Mouse (Mus musculus) MEL-GATA-1-ER (cell line): ENCODE data around the gene Celsr1.

Source experiments
- DNase-seq: peaks from one replicate; pipeline ENCODE4 v3.0.0-alpha.2; 2012; ENCODE audit warnings: low read depth; ENCODE audit errors: extremely low read depth

Gene Celsr1

DNA sequence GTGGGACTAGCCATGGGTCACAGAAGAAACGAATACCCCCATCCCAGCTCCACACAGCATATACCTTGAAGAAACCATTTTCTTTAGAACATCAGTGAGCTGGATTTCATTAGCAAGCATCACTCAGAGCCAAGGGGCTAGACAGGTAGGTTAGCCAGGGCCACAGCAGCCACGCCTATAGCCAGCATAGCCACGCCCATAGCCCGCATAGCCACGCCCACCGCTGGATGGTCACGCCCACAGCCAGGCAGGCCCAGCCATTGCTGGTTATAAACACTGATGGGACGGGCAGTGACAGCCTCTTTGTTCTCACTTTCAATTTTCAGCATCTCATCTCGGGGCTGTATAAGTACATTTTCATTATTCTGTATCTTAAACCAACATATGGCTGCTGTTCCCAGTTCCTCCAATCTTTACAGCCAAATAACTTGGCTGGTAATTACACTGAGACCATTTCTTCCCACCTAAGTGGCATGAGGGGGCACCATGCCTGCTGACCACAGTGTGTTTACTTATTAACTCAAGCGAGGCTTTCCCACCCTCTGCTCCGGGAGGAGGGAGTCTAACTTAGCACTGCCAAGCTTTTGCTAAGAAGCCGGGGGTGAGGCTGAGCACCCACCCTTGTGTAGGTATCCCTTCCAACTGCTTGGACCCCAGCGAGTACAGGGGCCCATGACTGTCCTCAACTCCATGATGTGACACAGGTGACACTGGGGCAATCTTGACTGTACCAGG, 37.4 kb downstream of the Celsr1 start:
- no peak for DNase-seq

DNA sequence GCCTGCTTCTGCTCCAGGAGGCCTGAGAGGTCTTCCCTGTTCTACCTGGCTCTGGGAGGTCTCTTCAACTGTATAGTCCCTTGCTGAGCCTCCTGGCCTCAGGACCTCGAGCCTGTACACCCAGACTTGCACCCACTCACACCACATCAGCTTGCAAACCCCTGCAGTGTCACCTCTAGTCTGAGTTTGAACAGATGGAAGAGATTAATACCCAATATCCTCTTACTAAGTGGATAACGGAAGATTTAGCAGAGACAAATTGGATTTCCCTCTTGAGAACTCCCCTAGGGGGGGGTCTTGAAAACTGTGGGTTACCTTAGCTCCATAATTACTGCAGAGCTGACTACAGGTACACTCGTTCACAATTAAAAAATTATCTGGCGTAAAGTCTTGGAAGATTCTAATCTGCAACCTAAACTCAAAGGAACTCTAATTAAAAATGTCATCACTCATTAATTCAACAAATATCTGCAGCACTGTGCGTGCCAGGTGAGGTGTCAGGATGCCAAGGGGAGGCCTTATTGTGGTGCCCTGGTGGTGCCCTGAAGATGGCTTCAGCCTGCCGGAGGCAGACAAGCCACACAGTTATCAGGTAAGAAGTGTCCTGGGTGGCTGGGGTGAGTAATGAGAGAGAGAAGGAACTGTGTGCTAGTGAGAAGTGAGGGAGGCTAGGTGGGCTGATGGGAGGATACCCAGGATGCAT, 38.5 kb downstream of the Celsr1 start:
- DNase-seq, result no peak

- no peak for DNase-seq
Measured at GRCm38 (mm10) chr15:85993931-85994583, 39.5 kb downstream of the Celsr1 start.

- no peak for DNase-seq
Measured at GRCm38 (mm10) chr15:85993386-85993785, 40.2 kb downstream of the Celsr1 start.

GRCm38 (mm10) chr15:85992125-85992495, 41.5 kb downstream of the Celsr1 start:
- DNase-seq, result no peak

DNA sequence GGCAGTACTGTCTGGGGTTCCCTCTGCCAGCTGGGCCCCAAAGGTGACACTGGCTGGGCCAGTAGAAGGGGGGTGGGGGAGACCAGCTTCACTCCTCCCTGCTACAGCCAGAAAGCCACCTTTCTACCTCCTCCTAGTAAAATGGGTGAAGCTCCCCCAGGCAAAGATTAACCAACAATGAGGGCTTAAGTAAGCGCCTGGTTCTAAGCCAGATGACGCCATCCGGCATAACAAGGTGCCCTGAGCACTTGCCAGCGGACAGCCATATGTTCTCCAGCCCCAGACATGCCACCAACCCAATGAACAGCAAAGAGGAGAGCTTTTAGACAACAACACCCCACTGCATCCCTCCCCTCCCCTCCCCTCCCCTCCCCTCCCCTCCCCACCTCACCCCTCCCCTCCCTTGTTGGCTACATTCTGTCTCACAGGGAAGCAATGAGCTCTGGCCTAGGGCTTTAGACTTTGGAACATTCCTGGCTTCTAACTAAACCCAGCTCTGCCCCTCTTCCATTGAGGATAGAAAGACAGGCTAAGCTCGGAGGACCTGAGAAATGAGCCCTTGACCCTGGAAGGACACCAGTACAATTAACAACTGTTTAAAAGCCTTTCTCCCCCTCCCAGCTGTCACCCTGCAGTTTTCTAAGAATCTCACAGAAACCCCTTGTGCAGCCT, 42.0 kb downstream of the Celsr1 start:
- no peak for DNase-seq

DNA sequence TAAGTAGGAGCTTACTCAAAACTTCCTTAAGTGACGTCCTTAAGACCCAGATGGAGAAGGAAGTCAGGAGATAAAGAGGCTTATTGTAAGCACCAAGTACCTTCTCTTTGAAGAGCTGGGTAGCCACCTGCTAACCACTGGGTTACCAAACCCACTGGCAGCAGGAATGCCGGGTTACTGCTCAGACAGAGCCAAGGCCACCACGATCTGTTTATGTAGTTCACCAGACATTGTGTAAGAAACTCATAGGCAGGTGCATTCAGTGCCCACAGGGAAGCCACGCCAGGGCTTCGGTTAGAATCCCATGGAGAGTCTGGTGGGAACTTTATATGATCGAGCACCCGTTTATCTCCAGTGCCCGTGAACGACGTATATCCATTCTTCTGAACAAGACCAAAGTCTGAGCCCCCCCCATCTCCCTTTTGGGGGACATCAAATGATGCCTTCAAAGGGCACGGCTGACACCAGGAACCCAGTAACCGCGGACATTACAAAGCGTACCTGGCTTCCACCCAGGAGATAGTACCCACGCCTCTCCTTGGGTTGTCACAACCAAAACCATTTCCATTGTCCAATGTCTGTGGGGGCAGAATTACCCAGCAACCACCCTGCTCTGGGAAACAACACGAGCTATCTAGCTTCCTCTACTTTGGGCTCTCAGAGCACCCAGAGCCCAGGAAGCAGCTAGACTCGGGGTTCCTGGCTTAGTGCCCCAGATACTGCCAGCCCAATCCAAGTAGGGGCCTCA, 42.7 kb downstream of the Celsr1 start:
- no peak for DNase-seq

- no peak for DNase-seq
Measured at GRCm38 (mm10) chr15:85987896-85988295, 45.7 kb downstream of the Celsr1 start.

DNA sequence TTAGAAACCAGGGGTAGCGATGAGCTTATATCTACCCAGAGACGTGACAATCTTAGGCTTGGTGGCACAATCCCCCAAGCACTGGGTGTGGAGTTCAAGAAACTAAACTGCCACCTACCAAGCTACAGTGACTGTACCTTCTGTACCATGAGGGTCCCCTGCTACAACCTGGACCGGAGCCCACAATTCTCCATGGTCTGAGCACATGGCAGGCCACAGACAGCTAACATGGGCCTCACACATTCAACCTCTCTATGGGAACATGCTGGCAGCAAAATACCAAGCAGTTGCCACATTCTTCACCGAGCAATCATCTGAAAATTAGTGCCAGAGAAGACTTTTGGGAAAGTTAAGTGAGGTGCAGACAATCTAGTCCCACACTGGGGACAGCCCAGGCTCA, 47.4 kb downstream of the Celsr1 start:
- DNase-seq, result no peak

GRCm38 (mm10) chr15:85985601-85986000, 48.0 kb downstream of the Celsr1 start:
- no peak for DNase-seq

DNA sequence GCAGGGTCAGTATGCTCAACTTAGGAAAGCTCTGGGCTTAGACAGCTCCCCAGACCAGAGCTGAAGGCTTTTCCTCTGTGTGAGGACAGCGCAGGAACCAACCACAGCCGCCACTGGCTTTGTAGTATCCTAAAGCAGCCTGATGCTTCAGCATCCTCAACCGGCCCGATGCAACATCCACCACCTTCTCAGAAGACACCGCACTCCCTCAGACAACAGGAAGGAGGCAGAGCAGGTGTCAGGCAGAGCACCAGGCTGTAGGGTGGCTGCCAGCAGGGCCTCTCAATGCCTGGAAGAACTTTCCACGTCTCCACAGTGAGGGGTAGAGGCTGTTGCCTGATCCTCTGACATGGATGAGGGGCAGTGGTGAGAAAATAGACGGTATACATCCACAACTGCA, 50.4 kb downstream of the Celsr1 start:
- no peak for DNase-seq

GRCm38 (mm10) chr15:85982416-85982775, 51.2 kb downstream of the Celsr1 start:
- DNase-seq, result no peak

DNA sequence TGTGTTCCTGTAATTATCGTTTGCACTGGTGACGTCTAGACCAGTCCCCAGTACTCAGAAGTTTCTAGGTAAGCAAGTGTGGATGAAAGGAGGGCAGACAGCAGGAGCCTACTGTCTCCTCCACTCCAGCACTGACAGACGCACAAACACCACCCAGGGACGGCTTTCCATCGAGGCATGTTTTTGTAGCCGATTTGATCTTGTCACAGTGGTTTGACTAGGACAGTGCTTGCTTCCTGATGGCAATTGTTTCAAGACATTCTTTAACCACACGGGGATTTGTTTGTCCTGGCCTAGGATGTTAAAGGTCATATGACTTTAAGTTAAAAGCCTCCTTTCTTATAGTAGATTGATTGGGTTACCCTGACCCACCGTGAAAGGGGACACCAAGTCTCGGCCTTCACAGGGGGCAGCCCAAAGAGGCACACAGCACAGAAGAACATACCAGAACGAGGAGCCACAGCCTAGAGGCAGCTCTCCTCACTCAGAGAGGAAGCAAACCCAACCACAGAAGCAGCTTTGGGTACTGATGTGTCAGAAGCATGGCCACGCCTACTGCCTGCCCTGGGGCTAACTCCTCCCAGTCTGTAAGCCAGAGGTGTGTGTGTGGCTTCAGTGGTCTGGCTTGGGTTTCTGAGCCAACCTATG, 51.7 kb downstream of the Celsr1 start:
- DNase-seq, result peak; percentile 78

- no peak for DNase-seq
Measured at GRCm38 (mm10) chr15:85977086-85977485, 56.5 kb downstream of the Celsr1 start.

- no peak for DNase-seq
Measured at GRCm38 (mm10) chr15:85975746-85976145, 57.8 kb downstream of the Celsr1 start.

DNA sequence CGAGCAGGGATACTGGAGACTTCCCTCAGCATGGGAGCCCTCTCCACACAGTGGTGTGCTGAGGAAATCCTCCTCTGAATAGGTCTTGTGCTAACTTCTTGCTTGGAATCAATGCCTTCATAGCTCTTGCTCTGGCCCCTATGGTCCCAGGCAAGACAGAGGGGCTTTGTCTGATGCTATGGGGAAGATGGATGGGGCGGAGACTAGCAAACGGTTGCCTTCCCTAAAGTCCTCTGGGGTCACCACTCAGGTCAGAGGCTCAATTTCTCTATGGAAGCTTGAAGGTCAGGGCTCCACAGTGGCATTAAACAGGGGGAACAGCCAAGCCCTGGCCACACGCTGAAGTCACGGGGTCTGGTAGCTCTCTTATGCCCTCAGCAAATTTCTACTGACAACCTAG, 62.0 kb downstream of the Celsr1 start:
- no peak for DNase-seq

GRCm38 (mm10) chr15:85970441-85970840, 63.1 kb downstream of the Celsr1 start:
- peak; percentile 39 for DNase-seq

DNA sequence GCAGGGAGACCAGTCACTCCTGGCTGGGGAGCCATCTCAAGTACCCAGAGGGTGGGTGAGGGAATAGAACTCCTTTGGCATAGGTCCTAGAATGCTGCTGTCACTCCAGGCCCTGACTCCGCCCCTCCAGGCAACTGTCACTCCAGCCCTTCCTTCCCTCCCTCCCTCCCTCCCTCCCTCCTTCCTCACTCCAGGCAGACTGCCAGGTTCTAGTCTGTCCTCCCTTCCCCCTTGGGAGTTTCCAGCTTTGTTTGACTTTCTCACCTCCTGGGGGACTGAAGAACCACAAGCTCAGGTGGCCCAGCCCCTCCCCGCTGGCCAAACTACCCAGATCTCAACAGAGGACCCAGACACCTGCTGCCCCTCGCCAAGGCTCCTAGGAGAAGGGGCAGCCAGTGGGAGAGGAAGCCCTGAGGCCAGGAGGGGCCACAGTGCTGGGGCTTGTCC, 63.8 kb downstream of the Celsr1 start:
- DNase-seq, result peak; percentile 64

- no peak for DNase-seq
Measured at GRCm38 (mm10) chr15:85969291-85969690, 64.3 kb downstream of the Celsr1 start.

DNA sequence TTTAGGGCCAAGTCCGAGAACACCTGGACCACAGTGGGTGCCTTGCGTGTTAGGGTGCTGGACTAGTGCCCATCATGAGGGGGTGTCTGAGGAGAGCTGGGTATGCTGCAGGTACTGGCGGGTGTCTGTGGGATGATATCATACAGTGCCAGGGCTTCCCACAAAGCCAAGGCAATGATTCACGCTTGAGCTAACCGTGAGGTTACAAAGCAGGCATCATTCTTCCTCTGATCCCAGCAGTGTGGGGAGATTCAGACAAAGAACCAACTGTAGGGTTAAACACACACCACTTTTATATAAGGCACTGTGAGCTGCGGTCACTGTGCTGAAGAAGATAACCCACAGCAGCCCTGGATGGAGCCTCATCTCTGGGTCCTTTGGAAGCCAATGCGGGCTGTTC, 67.5 kb downstream of the Celsr1 start:
- no peak for DNase-seq
